Mouse (Mus musculus): Measurements from ENCODE around the gene Stat6. TPM values are rescaled to one million over a fixed set of nuclear protein-coding genes. Genes with fewer than 3 reads are reported as not detected.

The Stat6 gene
- polyA plus RNA-seq, 1 experiment from 2014 or later: 6.8 TPM

- 89% methylated on average over 3 of the region's 3 CpGs for WGBS
Measured at GRCm38 (mm10) chr10:127679881-127680280, 37.1 kb downstream of the Stat6 start.

GRCm38 (mm10) chr10:127682886-127683285 lies 40.1 kb downstream of the Stat6 start:
- ATAC-seq (ENCODE audit: insufficient read depth, low FRiP score, low TSS enrichment): no peak
- no peak overlapping the region for H3K27ac ChIP-seq (ENCODE audit: low read depth, low read length)
- no peak overlapping the region for H3K9ac ChIP-seq (ENCODE audit: low read length)
- no peaks in the 10 kb centered on the region for H3K27me3 ChIP-seq (ENCODE audit: control insufficient read depth, insufficient read depth, low read length)
- no peaks in the 10 kb centered on the region for H3K9me3 ChIP-seq (ENCODE audit: control insufficient read depth, low read length)
- 94% methylated on average over 6 of the region's 6 CpGs for WGBS
- no peak overlapping the region for H3K4me2 ChIP-seq (ENCODE audit: low read depth)
- DNase-seq (ENCODE audit: low spot score): no peak
- no peaks in the 10 kb centered on the region for H3K36me3 ChIP-seq (ENCODE audit: control insufficient read depth, insufficient read depth, low read length)
- H3K4me1 ChIP-seq (ENCODE audit: control insufficient read depth, insufficient read depth, low read length): no peaks in the 10 kb centered on the region
- no peak overlapping the region for H3K4me3 ChIP-seq (ENCODE audit: low read depth, low read length)

More at GRCm38 (mm10) chr10:127679881-127680280, 37.1 kb downstream of the Stat6 start:
- no peak for DNase-seq (ENCODE audit: low spot score)
- ATAC-seq (ENCODE audit: insufficient read depth, low FRiP score, low TSS enrichment): no peak
- H3K36me3 ChIP-seq (ENCODE audit: control insufficient read depth, insufficient read depth, low read length): no peaks in the 10 kb centered on the region
- H3K4me2 ChIP-seq (ENCODE audit: low read depth): no peak overlapping the region
- no peak overlapping the region for H3K9ac ChIP-seq (ENCODE audit: low read length)
- no peak overlapping the region for H3K4me3 ChIP-seq (ENCODE audit: low read depth, low read length)
- H3K9me3 ChIP-seq (ENCODE audit: control insufficient read depth, low read length): no peaks in the 10 kb centered on the region
- H3K27ac ChIP-seq (ENCODE audit: low read depth, low read length): no peak overlapping the region
- H3K4me1 ChIP-seq (ENCODE audit: control insufficient read depth, insufficient read depth, low read length): no peaks in the 10 kb centered on the region; the same call in 1 of the 2 replicates
- no peaks in the 10 kb centered on the region for H3K27me3 ChIP-seq (ENCODE audit: control insufficient read depth, insufficient read depth, low read length)

- Histone ChIP-seq H3K4me1 (ENCODE audit: control insufficient read depth, insufficient read depth, low read length) (no peaks in the 10 kb centered on the region), H3K27ac (ENCODE audit: low read depth, low read length) (no peak overlapping the region), H3K9me3 (ENCODE audit: control insufficient read depth, low read length) (no peaks in the 10 kb centered on the region), H3K9ac (ENCODE audit: low read length) (no peak overlapping the region), H3K4me3 (ENCODE audit: low read depth, low read length) (no peak overlapping the region), H3K4me2 (ENCODE audit: low read depth) (no peak overlapping the region), H3K36me3 (ENCODE audit: control insufficient read depth, insufficient read depth, low read length) (peaks cover 6% of the 10 kb centered on the region), H3K27me3 (ENCODE audit: control insufficient read depth, insufficient read depth, low read length) (no peaks in the 10 kb centered on the region)
- 14% methylated on average over 1 of the region's 1 CpGs for WGBS
- ATAC-seq (ENCODE audit: insufficient read depth, low FRiP score, low TSS enrichment) (no peak), DNase-seq (ENCODE audit: low spot score) (no peak)
Measured at GRCm38 (mm10) chr10:127691053-127691452, 48.3 kb downstream of the Stat6 start.

GRCm38 (mm10) chr10:127694636-127695035 lies 51.9 kb downstream of the Stat6 start:
- no peaks in the 10 kb centered on the region for H3K9me3 ChIP-seq (ENCODE audit: control insufficient read depth, low read length)
- H3K4me2 ChIP-seq (ENCODE audit: low read depth): no peak overlapping the region
- H3K36me3 ChIP-seq (ENCODE audit: control insufficient read depth, insufficient read depth, low read length): peaks cover 2% of the 10 kb centered on the region
- 64% methylated on average over 2 of the region's 2 CpGs for WGBS
- H3K27me3 ChIP-seq (ENCODE audit: control insufficient read depth, insufficient read depth, low read length): no peaks in the 10 kb centered on the region
- ATAC-seq (ENCODE audit: insufficient read depth, low FRiP score, low TSS enrichment) (no peak), DNase-seq (ENCODE audit: low spot score) (no peak)
- no peak overlapping the region for H3K27ac ChIP-seq (ENCODE audit: low read depth, low read length)
- H3K4me1 ChIP-seq (ENCODE audit: control insufficient read depth, insufficient read depth, low read length): no peaks in the 10 kb centered on the region
- no peak overlapping the region for H3K4me3 ChIP-seq (ENCODE audit: low read depth, low read length)
- no peak overlapping the region for H3K9ac ChIP-seq (ENCODE audit: low read length)

GRCm38 (mm10) chr10:127695775-127696174 lies 53.0 kb downstream of the Stat6 start:
- no peaks in the 10 kb centered on the region for H3K4me1 ChIP-seq (ENCODE audit: control insufficient read depth, insufficient read depth, low read length)
- H3K9ac ChIP-seq (ENCODE audit: low read length): no peak overlapping the region
- H3K4me3 ChIP-seq (ENCODE audit: low read depth, low read length): no peak overlapping the region
- no peaks in the 10 kb centered on the region; the same call in 1 of the 2 replicates for H3K36me3 ChIP-seq (ENCODE audit: control insufficient read depth, insufficient read depth, low read length)
- ATAC-seq (ENCODE audit: insufficient read depth, low FRiP score, low TSS enrichment) (no peak), DNase-seq (ENCODE audit: low spot score) (no peak)
- H3K27ac ChIP-seq (ENCODE audit: low read depth, low read length): no peak overlapping the region
- H3K4me2 ChIP-seq (ENCODE audit: low read depth): no peak overlapping the region
- no peaks in the 10 kb centered on the region for H3K9me3 ChIP-seq (ENCODE audit: control insufficient read depth, low read length)
- H3K27me3 ChIP-seq (ENCODE audit: control insufficient read depth, insufficient read depth, low read length): no peaks in the 10 kb centered on the region
- 93% methylated on average over 7 of the region's 7 CpGs for WGBS

- DNase-seq (ENCODE audit: low spot score): no peak
- H3K36me3 ChIP-seq (ENCODE audit: control insufficient read depth, insufficient read depth, low read length): no peaks in the 10 kb centered on the region; the same call in 1 of the 2 replicates
- no peak overlapping the region for H3K9ac ChIP-seq (ENCODE audit: low read length)
- no peaks in the 10 kb centered on the region for H3K4me1 ChIP-seq (ENCODE audit: control insufficient read depth, insufficient read depth, low read length)
- no peak overlapping the region for H3K4me2 ChIP-seq (ENCODE audit: low read depth)
- H3K4me3 ChIP-seq (ENCODE audit: low read depth, low read length): no peak overlapping the region
- H3K27me3 ChIP-seq (ENCODE audit: control insufficient read depth, insufficient read depth, low read length): no peaks in the 10 kb centered on the region
- H3K9me3 ChIP-seq (ENCODE audit: control insufficient read depth, low read length): no peaks in the 10 kb centered on the region
- no peak for ATAC-seq (ENCODE audit: insufficient read depth, low FRiP score, low TSS enrichment)
- WGBS: 94% methylated on average over 7 of the region's 7 CpGs
- no peak overlapping the region for H3K27ac ChIP-seq (ENCODE audit: low read depth, low read length)
Measured at GRCm38 (mm10) chr10:127698966-127699365, 56.2 kb downstream of the Stat6 start.

- no peaks in the 10 kb centered on the region for H3K27me3 ChIP-seq (ENCODE audit: control insufficient read depth, insufficient read depth, low read length)
- no peak overlapping the region for H3K4me3 ChIP-seq (ENCODE audit: low read depth, low read length)
- H3K9me3 ChIP-seq (ENCODE audit: control insufficient read depth, low read length): no peaks in the 10 kb centered on the region
- no peaks in the 10 kb centered on the region for H3K36me3 ChIP-seq (ENCODE audit: control insufficient read depth, insufficient read depth, low read length)
- WGBS: 50% methylated on average over 4 of the region's 4 CpGs
- no peaks in the 10 kb centered on the region for H3K4me1 ChIP-seq (ENCODE audit: control insufficient read depth, insufficient read depth, low read length)
- DNase-seq (ENCODE audit: low spot score) (no peak), ATAC-seq (ENCODE audit: insufficient read depth, low FRiP score, low TSS enrichment) (no peak)
- no peak overlapping the region for H3K9ac ChIP-seq (ENCODE audit: low read length)
- no peak overlapping the region for H3K27ac ChIP-seq (ENCODE audit: low read depth, low read length)
- no peak overlapping the region for H3K4me2 ChIP-seq (ENCODE audit: low read depth)
Measured at GRCm38 (mm10) chr10:127703299-127703698, 60.5 kb downstream of the Stat6 start.

GRCm38 (mm10) chr10:127704293-127704692 lies 61.5 kb downstream of the Stat6 start:
- no peak overlapping the region for H3K4me3 ChIP-seq (ENCODE audit: low read depth, low read length)
- H3K4me2 ChIP-seq (ENCODE audit: low read depth): no peak overlapping the region
- DNase-seq (ENCODE audit: low spot score) (no peak), ATAC-seq (ENCODE audit: insufficient read depth, low FRiP score, low TSS enrichment) (no peak)
- no peak overlapping the region for H3K9ac ChIP-seq (ENCODE audit: low read length)
- no peak overlapping the region for H3K27ac ChIP-seq (ENCODE audit: low read depth, low read length)
- no peaks in the 10 kb centered on the region for H3K27me3 ChIP-seq (ENCODE audit: control insufficient read depth, insufficient read depth, low read length)
- H3K9me3 ChIP-seq (ENCODE audit: control insufficient read depth, low read length): no peaks in the 10 kb centered on the region
- 68% methylated on average over 2 of the region's 2 CpGs for WGBS
- no peaks in the 10 kb centered on the region for H3K36me3 ChIP-seq (ENCODE audit: control insufficient read depth, insufficient read depth, low read length)
- no peaks in the 10 kb centered on the region for H3K4me1 ChIP-seq (ENCODE audit: control insufficient read depth, insufficient read depth, low read length)

- Histone ChIP-seq H3K9me3 (ENCODE audit: control insufficient read depth, low read length) (no peaks in the 10 kb centered on the region), H3K4me3 (ENCODE audit: low read depth, low read length) (no peak within 1 kb of the TSS), H3K27me3 (ENCODE audit: control insufficient read depth, insufficient read depth, low read length) (no peaks in the 10 kb centered on the region), H3K4me2 (ENCODE audit: low read depth) (no peak within 1 kb of the TSS), H3K9ac (ENCODE audit: low read length) (no peak within 1 kb of the TSS), H3K27ac (ENCODE audit: low read depth, low read length) (no peak within 1 kb of the TSS), H3K4me1 (ENCODE audit: control insufficient read depth, insufficient read depth, low read length) (no peaks in the 10 kb centered on the region), H3K36me3 (ENCODE audit: control insufficient read depth, insufficient read depth, low read length) (no peaks in the 10 kb centered on the region)
- 66% methylated on average over 2 of the region's 2 CpGs for WGBS
- no peak for DNase-seq (ENCODE audit: low spot score)
- no peak for ATAC-seq (ENCODE audit: insufficient read depth, low FRiP score, low TSS enrichment)
Measured at GRCm38 (mm10) chr10:127704766-127705220, 62.0 kb downstream of the Stat6 start, which contains the start of gene Myo1a. Gene Myo1a (plus strand): TSS chr10:127705170.
